Mouse (Mus musculus) ES-E14 (cell line): ENCODE data around the gene Hist1h2ak.
"Not testable (repeated sequence)": the region's sequence is repeated elsewhere in the genome, so short reads cannot be mapped to it uniquely, and the experiment has no call there.

Experiments
- CHD2 ChIP-seq: IDR thresholded peaks from 2 replicates; pipeline ENCODE4 v1.6.1; 2014; ENCODE audit warnings: mild to moderate bottlenecking, low read depth, low read length, inconsistent platforms
- MAFK ChIP-seq: IDR thresholded peaks from 2 replicates; pipeline ENCODE4 v1.6.1; 2014; ENCODE audit warnings: mild to moderate bottlenecking, low read depth, low read length, inconsistent platforms; ENCODE audit not compliant: insufficient read depth

DNA sequence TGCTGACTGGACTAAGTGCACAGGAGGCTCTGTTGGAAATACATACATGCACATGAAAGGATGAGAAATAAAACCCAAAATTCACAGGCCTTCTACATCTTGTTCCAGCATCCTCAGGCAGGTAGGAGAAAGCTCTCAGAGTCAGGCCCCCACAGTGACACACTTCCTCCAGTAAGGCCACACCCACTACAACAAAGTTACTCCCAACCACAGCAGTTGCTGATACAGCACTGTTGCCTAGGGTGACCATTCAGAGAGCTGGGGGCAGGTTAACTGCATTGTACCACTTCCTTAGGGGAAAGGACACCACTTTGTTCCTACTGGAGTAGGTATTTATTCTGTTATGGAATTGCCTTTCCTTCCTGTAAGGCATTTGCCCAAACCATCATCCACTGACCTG lies 43.5 kb upstream of the Hist1h2ak start:
- TF ChIP-seq MAFK, CHD2: not testable (repeated sequence)
